Mouse (Mus musculus) liver, embryonic 12.5 days (tissue): ENCODE measurements at regions not wholly inside any gene's neighbourhood (a gene's known extent, or its start where the extent isn't known, plus 50 kb on each side); places are given as distances from the start of the nearest gene placed in this dataset.

Experiments used
- ATAC-seq: fragments of 200-750 bp; cut with Nextera tagmentation; 2 replicates; pipeline ENCODE4 v1.8.0; 2017; ENCODE audit warnings: moderate number of reproducible peaks, mild to moderate bottlenecking, moderate library complexity
- H3K27ac ChIP-seq: fragments of 300-500 bp; sonication (generic); 2 replicates; pipeline ENCODE4 v1.5.1; 2016; ENCODE audit warnings: mild to moderate bottlenecking
- H3K27me3 ChIP-seq: fragments of 300-500 bp; sonication (generic); replicated peaks from 2 replicates; pipeline ENCODE4 v1.6.1; 2016; ENCODE audit warnings: mild to moderate bottlenecking, moderate library complexity
- H3K36me3 ChIP-seq: fragments of 300-500 bp; sonication (generic); 2 replicates; pipeline ENCODE4 v1.6.1; 2016; ENCODE audit warnings: mild to moderate bottlenecking, moderate library complexity
- H3K4me1 ChIP-seq: fragments of 300-500 bp; sonication (generic); 2 replicates; pipeline ENCODE4 v1.6.1; 2016
- H3K4me2 ChIP-seq: fragments of 300-500 bp; sonication (generic); 2 replicates; pipeline ENCODE4 v1.6.1; 2016; ENCODE audit warnings: mild to moderate bottlenecking, moderate library complexity
- H3K4me3 ChIP-seq: fragments of 300-500 bp; sonication (generic); 2 replicates; pipeline ENCODE4 v1.5.1; 2016; ENCODE audit warnings: mild to moderate bottlenecking, moderate library complexity
- H3K9ac ChIP-seq: fragments of 300-500 bp; sonication (generic); 2 replicates; pipeline ENCODE4 v1.6.1; 2016; ENCODE audit warnings: mild to moderate bottlenecking, moderate library complexity
- H3K9me3 ChIP-seq: fragments of 300-500 bp; sonication (generic); replicated peaks from 2 replicates; pipeline ENCODE4 v1.6.1; 2016; ENCODE audit warnings: mild to moderate bottlenecking, moderate library complexity
- WGBS: fragments of 180-500 bp; shearing (Covaris S2); methylation state at CpG from one replicate; pipeline ENCODE4 v1.1.7; 2016; ENCODE audit not compliant: insufficient replicate concordance; 5-methylcytosine and 5-hydroxymethylcytosine counted together

DNA sequence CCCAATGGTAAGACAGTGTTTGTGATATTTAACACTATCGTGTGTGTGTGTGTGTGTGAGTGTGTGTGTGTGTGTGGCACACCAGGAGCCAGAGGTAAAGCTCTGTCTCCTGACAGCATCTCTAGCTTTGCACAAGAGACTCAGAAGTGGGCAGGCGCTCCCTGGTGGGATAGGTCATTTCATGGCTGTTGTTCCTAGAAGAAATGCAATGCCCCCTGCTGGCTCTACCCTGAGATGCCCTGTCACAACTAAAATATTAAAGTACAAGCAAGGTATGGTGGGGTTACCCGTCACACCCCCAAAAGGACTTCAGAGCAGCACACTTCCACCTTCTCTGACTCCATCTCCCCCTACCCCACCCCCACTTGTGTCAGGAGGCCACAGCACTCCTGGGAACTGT lies 207.2 kb downstream of the Rpap3 start:
- Histone ChIP-seq H3K4me1 (no peaks in the 10 kb centered on the region), H3K9ac (no peak overlapping the region), H3K4me3 (no peak overlapping the region), H3K27ac (no peak overlapping the region), H3K9me3 (peaks cover 5% of the 10 kb centered on the region; the same call in 1 of the 2 replicates), H3K36me3 (no peaks in the 10 kb centered on the region), H3K27me3 (no peaks in the 10 kb centered on the region), H3K4me2 (no peak overlapping the region)
- 77% methylated on average over 3 of the region's 3 CpGs for WGBS
- ATAC-seq, result no peak

DNA sequence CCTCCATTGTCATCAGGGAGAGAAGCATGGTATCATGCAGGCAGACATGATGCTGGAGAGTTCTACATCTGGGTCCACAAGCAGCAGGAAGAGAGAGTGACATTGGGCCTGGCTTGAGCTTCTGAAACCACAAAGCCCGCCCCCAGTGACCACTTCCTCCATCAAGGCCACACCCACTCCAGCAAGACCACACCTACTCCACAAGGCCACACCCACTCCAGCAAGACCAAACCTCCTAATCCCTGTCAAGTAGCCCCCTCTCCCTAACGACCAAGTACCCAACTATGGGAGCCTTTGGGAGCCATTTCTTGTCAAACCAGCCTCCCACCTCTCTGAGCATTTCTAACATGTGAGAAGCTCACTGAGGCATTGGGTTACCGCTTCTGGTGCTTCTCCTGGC lies 209.6 kb downstream of the Rpap3 start:
- WGBS, result 64% methylated on average over 3 of the region's 3 CpGs

DNA sequence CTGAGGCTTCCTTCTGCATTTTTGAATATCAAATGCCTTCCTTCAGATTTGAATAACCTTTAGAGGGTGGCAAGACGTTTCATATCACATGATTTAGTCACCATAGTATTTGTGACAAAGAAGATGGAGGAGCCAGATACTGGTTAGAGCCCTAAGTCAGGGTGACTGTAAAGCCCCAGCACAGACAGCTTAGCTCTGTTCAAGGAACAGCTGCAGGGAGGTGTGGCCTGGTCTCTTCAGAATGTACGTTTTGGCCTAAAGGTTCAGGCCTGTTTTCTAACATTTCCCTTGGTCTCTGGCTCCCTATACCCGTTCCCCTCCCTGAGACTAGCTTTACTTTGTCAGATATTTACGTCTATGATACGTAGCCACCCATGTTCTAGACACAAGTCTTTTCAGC lies 212.3 kb downstream of the Rpap3 start:
- WGBS, result 69% methylated on average over 5 of the region's 5 CpGs
- H3K4me3 ChIP-seq, result no peak overlapping the region
- H3K27me3 ChIP-seq, result no peaks in the 10 kb centered on the region
- H3K9me3 ChIP-seq, result 0 out of 2 replicates have a peak, but pooled peaks cover 4% of the 10 kb centered on the region
- ATAC-seq, result no peak
- no peak overlapping the region for H3K4me2 ChIP-seq
- no peak overlapping the region for H3K27ac ChIP-seq
- H3K9ac ChIP-seq, result no peak overlapping the region
- H3K4me1 ChIP-seq, result no peaks in the 10 kb centered on the region
- no peaks in the 10 kb centered on the region for H3K36me3 ChIP-seq

More for the DNA sequence above, 209.6 kb downstream of the Rpap3 start:
- H3K27ac ChIP-seq, result no peak overlapping the region
- H3K4me3 ChIP-seq, result no peak overlapping the region
- no peaks in the 10 kb centered on the region for H3K36me3 ChIP-seq
- no peak overlapping the region for H3K9ac ChIP-seq
- no peak for ATAC-seq
- 0 out of 2 replicates have a peak, but pooled peaks cover 4% of the 10 kb centered on the region for H3K9me3 ChIP-seq
- H3K27me3 ChIP-seq, result no peaks in the 10 kb centered on the region
- H3K4me1 ChIP-seq, result no peaks in the 10 kb centered on the region
- no peak overlapping the region for H3K4me2 ChIP-seq

DNA sequence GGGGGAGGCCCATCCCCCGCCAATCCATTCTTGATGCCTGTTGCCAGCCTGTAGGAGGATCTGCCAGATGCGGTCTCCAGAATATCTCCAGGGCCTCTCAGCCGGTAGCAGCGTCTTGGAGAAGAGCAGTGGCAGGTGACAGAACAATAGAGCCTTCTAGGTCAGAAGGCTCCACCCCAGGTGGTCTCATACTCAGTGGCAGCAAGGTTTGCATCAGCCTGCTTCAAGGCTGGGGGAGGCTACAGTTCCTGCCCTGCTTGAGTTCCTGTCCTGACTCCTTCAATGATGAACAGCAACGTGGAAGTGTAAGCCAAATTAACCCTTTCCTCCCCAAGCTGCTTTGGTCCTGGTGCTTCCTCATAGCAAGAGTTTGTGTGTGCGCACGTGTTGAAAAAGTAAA lies 213.8 kb downstream of the Rpap3 start:
- Histone ChIP-seq H3K36me3 (no peaks in the 10 kb centered on the region), H3K4me1 (no peaks in the 10 kb centered on the region), H3K9ac (no peak overlapping the region), H3K9me3 (0 out of 2 replicates have a peak, but pooled peaks cover 4% of the 10 kb centered on the region), H3K27ac (no peak overlapping the region), H3K4me2 (no peak overlapping the region), H3K4me3 (no peak overlapping the region), H3K27me3 (no peaks in the 10 kb centered on the region)
- WGBS, result 73% methylated on average over 7 of the region's 7 CpGs
- no peak for ATAC-seq

DNA sequence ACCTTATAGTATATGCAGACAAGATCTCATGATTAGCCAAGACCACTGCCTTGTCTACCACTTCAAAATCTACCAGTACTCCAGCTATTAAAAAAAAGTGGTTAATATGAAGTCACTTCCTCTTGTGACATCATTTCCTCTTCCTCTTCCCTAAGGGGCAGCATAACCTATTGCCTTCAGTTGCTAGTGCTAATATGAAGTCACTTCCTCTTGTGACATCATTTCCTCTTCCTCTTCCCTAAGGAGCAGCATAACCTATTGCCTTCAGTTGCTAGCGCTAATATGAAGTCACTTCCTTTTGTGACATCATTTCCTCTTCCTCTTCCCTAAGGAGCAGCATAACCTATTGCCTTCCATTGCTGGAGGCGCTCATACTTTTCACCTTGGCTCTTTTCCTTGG lies 218.2 kb downstream of the Rpap3 start:
- H3K27ac ChIP-seq, result no peak overlapping the region
- H3K4me2 ChIP-seq, result no peak overlapping the region
- H3K9me3 ChIP-seq, result no peaks in the 10 kb centered on the region
- no peak overlapping the region for H3K9ac ChIP-seq
- H3K36me3 ChIP-seq, result no peaks in the 10 kb centered on the region
- no peaks in the 10 kb centered on the region for H3K4me1 ChIP-seq
- no peak for ATAC-seq
- no peak overlapping the region for H3K4me3 ChIP-seq
- no peaks in the 10 kb centered on the region for H3K27me3 ChIP-seq
- WGBS, result 64% methylated on average over 2 of the region's 2 CpGs

DNA sequence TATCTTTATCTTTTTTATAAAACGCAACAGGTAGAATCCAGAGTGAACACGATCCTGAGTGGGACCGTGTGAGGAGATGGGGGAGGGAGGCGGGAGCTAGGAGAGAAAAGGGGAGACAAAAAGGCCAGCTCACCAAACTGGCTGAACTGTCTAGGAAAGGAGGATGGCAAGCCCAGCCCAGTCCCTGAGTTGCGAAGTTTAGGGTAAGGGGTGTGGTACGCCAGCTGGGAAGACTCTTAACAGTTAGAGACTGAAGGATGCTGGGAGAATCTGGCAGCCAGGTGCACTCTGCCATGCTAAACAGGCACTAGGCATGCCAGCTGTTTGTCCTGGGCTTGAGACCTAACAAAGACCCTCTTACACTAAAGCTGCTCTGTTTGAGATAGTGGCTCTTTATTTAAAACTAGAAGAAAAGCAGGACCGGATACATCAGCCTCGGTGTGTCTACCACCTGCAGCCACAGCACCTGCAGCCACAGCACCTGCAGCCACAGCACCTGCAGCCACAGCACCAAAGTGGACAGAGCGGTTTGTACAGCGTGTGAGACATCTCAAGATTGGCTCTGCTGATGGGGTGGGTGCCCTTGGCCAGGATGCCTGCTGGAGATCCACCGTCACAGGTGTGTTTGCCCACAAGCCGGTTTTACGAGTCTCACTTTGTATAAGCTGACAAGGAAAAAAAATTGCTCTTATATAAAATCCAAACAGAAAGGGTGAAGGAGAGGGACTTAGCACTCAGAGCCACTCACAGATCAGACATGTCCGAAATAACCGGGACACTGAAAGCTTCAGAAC lies 225.1 kb upstream of the Amigo2 start:
- 76% methylated on average over 15 of the region's 15 CpGs for WGBS
- H3K27ac ChIP-seq, result no peak overlapping the region
- H3K36me3 ChIP-seq, result no peaks in the 10 kb centered on the region
- no peak overlapping the region for H3K9ac ChIP-seq
- no peaks in the 10 kb centered on the region; the same call in 1 of the 2 replicates for H3K4me1 ChIP-seq
- no peaks in the 10 kb centered on the region for H3K27me3 ChIP-seq
- no peak for ATAC-seq
- H3K4me3 ChIP-seq, result no peak overlapping the region
- no peaks in the 10 kb centered on the region for H3K9me3 ChIP-seq
- H3K4me2 ChIP-seq, result no peak overlapping the region

DNA sequence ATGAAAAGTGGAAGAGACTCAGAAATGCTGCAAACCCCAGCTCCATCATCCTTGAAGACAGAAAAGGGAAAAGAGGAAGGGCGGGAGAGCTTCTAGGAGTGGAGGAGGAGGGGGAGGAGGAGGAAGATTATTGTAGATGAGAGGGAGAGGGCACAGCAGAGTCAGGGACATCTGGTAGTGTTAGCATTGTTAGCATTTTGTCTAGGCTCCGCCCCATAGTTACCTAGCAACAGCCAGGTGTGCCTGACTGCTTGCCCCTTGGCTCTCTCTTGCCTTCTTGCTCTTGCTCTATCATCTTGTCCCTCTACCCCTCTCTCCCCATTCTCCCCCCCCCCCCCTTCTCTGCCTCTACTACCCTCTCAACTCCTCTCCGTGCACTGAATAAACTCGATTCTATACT lies 224.4 kb upstream of the Amigo2 start:
- no peak for ATAC-seq
- 72% methylated on average over 4 of the region's 4 CpGs for WGBS
- Histone ChIP-seq H3K9me3 (no peaks in the 10 kb centered on the region), H3K4me1 (no peaks in the 10 kb centered on the region; the same call in 1 of the 2 replicates), H3K27ac (no peak overlapping the region), H3K4me3 (no peak overlapping the region), H3K9ac (no peak overlapping the region), H3K4me2 (no peak overlapping the region), H3K27me3 (no peaks in the 10 kb centered on the region), H3K36me3 (no peaks in the 10 kb centered on the region)

DNA sequence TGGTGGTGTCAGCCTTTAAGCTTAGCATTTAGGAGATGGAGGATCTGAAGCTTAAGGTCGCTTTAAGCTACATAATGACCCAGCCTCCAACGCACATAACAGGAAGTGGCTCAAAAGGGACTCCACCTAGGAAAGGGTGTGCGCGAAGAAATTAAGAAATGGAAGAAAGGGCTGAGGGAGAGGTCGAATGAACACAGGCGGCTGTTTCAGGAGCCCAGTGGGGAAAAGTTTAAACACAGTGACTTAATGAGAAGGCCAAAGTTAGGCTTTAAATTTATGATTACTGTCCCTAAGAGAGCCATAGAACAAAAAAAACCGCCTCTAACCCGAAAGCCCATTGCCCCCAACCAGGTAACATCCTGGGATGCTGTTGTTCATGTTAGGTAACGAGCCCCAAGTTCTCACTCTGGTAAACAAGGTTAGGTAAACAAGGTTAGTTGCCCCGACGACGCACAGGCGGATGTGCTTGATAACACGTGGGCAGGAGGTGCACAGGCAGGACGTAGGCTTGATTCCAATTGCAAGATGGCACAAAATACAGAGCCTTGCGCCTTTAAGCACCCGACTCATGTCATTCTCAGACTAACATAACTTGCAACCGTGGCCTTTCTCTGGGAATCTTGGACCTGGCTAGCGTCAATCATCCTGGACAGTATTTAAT lies 222.7 kb upstream of the Amigo2 start:
- ATAC-seq, result no peak
- no peaks in the 10 kb centered on the region for H3K27me3 ChIP-seq
- H3K36me3 ChIP-seq, result no peaks in the 10 kb centered on the region
- no peaks in the 10 kb centered on the region for H3K9me3 ChIP-seq
- H3K4me2 ChIP-seq, result no peak overlapping the region
- H3K4me3 ChIP-seq, result no peak overlapping the region
- H3K9ac ChIP-seq, result no peak overlapping the region
- H3K27ac ChIP-seq, result no peak overlapping the region
- 62% methylated on average over 19 of the region's 19 CpGs for WGBS
- H3K4me1 ChIP-seq, result no peaks in the 10 kb centered on the region; the same call in 1 of the 2 replicates

DNA sequence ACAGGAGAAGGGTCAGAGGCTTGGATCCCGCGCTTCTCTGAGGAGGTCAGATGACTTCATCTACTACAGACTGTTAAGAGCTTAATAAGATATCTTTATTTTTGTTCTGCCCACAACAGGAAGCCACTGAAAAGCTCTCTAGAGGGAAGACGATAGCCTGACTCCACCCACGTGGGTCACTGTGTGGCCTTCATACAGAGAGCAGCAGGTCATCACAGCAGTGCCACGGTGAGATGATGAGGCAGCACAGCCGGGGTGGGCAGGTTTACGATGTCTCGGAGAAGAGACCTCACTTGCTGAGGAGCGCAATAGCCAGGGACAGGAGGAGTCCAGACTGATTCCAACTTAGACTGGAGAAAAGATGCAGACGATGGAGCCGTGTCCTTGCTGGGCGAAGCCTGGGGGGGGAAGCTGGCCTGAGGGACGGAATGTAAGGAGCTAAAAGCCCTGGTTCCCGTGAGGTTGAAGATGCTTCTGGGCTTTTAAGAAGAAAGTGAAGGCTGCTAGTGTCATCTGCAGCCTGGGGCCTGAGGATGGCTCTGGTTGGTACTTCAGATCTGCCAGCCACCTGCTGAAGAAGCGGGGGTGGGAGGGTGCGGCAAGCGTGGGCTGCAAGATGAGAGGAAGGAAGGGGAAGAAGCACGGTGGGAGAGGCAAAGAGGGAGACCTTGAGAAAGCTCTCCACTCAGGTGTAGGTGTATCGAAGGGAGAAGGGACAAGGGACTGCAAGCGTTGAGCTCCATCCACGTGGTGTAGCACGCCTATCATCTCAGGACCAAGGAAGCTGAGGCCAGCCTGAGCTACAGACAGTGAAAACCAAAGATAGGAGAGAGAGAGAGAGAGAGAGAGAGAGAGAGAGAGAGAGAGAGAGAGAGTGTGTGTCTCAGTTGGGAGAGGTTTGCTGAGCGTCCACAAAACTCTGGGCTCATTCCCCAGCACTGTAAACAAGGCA lies 221.9 kb upstream of the Amigo2 start:
- H3K4me2 ChIP-seq, result no peak overlapping the region
- no peaks in the 10 kb centered on the region for H3K27me3 ChIP-seq
- 55% methylated on average over 23 of the region's 23 CpGs for WGBS
- H3K4me1 ChIP-seq, result no peaks in the 10 kb centered on the region; the same call in 1 of the 2 replicates
- H3K9ac ChIP-seq, result no peak overlapping the region
- H3K4me3 ChIP-seq, result no peak overlapping the region
- no peak for ATAC-seq
- no peaks in the 10 kb centered on the region for H3K36me3 ChIP-seq
- no peak overlapping the region for H3K27ac ChIP-seq
- no peaks in the 10 kb centered on the region for H3K9me3 ChIP-seq

DNA sequence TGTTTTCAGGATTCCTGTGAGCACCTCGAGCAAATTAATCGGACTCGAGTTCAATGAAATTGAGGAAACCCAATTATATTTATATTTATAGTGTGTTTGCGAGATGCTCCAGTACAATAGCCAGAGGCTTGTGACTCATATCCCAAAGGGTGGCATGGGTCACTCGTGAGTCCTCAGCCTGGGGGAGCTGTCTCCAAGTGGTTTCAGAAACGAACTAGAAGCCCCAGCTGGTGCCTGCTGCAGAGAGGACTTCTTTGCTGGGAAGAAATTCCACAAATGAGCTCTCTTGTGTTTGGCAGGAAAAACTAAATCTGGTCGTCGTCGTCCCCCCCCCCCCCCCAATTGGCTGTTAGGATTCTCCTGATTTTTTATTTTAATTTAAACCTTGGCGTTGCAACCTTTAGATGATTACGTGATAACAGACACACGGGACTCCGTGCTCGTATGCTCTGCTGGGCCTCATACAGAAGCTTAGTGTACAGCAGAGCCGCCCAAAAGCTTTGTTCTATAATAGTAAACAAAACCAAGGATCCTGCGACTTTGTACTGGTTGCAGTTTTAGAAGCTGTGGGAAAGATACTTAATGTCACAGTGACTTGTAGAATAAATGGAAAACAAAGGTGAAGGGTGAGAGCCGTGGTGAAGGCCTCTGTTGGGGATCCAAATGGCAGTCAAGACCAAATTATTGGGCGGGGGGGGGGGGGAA lies 220.8 kb upstream of the Amigo2 start:
- no peaks in the 10 kb centered on the region; the same call in 1 of the 2 replicates for H3K4me1 ChIP-seq
- H3K4me3 ChIP-seq, result no peak overlapping the region
- H3K36me3 ChIP-seq, result no peaks in the 10 kb centered on the region
- no peak overlapping the region for H3K27ac ChIP-seq
- no peaks in the 10 kb centered on the region for H3K27me3 ChIP-seq
- H3K9ac ChIP-seq, result no peak overlapping the region
- ATAC-seq, result no peak
- H3K4me2 ChIP-seq, result no peak overlapping the region
- no peaks in the 10 kb centered on the region for H3K9me3 ChIP-seq
- 74% methylated on average over 18 of the region's 18 CpGs for WGBS

DNA sequence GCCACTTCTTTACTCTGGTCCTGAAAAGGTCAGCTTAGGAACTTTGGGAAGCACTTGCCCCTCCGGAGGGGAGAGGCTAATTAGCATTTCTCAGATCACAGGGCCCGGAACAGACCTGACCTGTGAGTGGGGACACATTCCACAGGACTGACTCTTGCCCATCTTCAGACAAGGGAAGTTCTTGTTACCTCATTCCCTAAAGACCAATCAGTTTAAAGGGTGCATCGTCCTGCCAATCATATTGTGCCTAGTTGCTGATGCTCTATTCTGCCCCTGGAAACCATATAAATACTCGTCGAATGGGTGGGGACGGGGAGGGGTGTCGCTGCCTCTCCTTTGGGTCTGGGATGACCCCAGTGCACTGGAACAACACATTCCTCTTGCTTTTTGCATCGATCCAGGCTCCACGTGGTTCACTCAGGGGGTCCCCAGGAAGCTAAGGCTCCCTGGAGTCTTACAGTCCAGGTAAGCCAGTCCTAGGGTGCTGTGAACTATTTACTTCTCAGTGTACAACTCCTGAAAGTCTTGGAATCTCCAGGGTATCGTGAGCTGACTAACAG lies 219.9 kb upstream of the Amigo2 start:
- Histone ChIP-seq H3K4me3 (no peak overlapping the region), H3K4me2 (no peak overlapping the region), H3K27ac (no peak overlapping the region), H3K36me3 (no peaks in the 10 kb centered on the region), H3K9me3 (no peaks in the 10 kb centered on the region), H3K4me1 (no peaks in the 10 kb centered on the region; the same call in 1 of the 2 replicates), H3K27me3 (no peaks in the 10 kb centered on the region), H3K9ac (no peak overlapping the region)
- WGBS, result 70% methylated on average over 10 of the region's 10 CpGs
- no peak for ATAC-seq
